12 mouse cellular contexts compared by ENCODE assay signal in the genomic region with DNA sequence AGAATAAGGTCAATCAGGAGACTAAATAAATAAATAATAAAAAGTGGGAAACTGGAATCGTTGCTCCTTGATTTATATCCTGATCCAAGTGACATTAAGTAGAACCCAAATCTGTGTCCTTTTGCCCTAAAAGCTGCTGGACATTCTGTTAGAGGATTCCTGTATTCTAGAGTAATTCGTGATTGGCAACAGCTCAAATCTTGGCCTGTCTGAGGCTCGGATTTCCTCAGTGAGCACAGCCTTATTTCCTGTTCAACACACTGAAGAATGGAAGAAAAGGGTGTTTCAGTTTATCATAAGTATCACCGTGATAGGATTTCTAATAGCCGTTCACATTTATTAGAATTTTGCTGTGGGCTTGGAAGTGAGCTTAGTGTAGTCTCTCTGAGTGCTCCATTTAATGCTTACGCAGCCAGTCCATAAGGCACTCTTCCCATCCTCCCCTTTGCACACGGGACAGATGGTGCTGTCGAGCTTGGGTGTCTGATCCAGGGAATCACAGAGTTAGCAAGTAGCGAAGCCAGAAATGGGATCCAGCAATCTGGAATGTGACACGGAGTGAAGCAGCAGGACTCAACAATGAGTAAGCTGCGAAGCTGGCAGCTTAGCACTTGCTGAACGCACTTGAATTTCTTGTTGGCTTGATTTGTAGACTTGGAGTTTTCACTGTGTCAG. TPM values are rescaled to one million over a fixed set of nuclear protein-coding genes. Genes with fewer than 3 reads are reported as not detected.
DNase-seq lines count a peak whose midpoint lies in the region; ATAC-seq and TF ChIP-seq lines count a peak whose summit lies in the region.
"Had no signal": no experiment of that assay in that cellular context is flagged by ENCODE, and none has a peak within 500 bp of the region (broad histone marks: within the 10 kb centered on the region; RNA-seq: fewer than 3 reads in every experiment).

No protein-coding gene starts in this region.

- H3K27ac ChIP-seq in midbrain, postnatal 0 days (ENCODE audit: low read depth, low read length) = no peak overlapping the region
- H3K27ac ChIP-seq in midbrain, embryonic 15.5 days = no peak overlapping the region
- H3K27ac ChIP-seq in kidney, embryonic 15.5 days = no peak overlapping the region
- H3K27ac ChIP-seq: intestine, embryonic 15.5 days; stomach, embryonic 15.5 days had no signal

- no peaks in the 10 kb centered on the region for H3K9me3 ChIP-seq in midbrain, postnatal 0 days (ENCODE audit: low read length)
- no peaks in the 10 kb centered on the region for H3K9me3 ChIP-seq in midbrain, embryonic 15.5 days
- H3K9me3 ChIP-seq in kidney, embryonic 15.5 days (replicated peaks) = no peaks in the 10 kb centered on the region
- H3K9me3 ChIP-seq: intestine, embryonic 15.5 days; stomach, embryonic 15.5 days had no signal

- no peak for TF ChIP-seq CTCF in midbrain, postnatal 0 days (IDR thresholded peaks at IDR 0.05)

- DNase-seq in midbrain, postnatal 0 days (ENCODE audit: low spot score) = peak; percentile 85
- DNase-seq in left cerebral cortex, adult 8-10 months (ENCODE audit: low spot score in 2 of 2) = peak; percentile 32 to 90
- no peak for DNase-seq in ovary, postnatal 10 days (ENCODE audit: low spot score)
- DNase-seq in gastrocnemius, postnatal 4 days (ENCODE audit: low spot score in 2 of 2) = no peak
- DNase-seq: liver, postnatal 0 days had no signal

- no peak overlapping the region for H3K4me3 ChIP-seq in midbrain, postnatal 0 days (ENCODE audit: low read depth, low read length)
- H3K4me3 ChIP-seq in midbrain, embryonic 15.5 days = no peak overlapping the region
- no peak overlapping the region for H3K4me3 ChIP-seq in kidney, embryonic 15.5 days (replicated peaks)
- H3K4me3 ChIP-seq: intestine, embryonic 15.5 days; stomach, embryonic 15.5 days had no signal

- H3K4me1 ChIP-seq in midbrain, postnatal 0 days (ENCODE audit: insufficient read depth, low read length) = no peaks in the 10 kb centered on the region
- no peaks in the 10 kb centered on the region for H3K4me1 ChIP-seq in midbrain, embryonic 15.5 days
- H3K4me1 ChIP-seq in kidney, embryonic 15.5 days = 0 out of 2 replicates have a peak, but pooled peaks cover 2% of the 10 kb centered on the region
- H3K4me1 ChIP-seq: intestine, embryonic 15.5 days; stomach, embryonic 15.5 days had no signal

- H3K36me3 ChIP-seq in midbrain, postnatal 0 days (ENCODE audit: insufficient read depth, low read length) = no peaks in the 10 kb centered on the region
- H3K36me3 ChIP-seq in midbrain, embryonic 15.5 days (replicated peaks) = no peaks in the 10 kb centered on the region
- H3K36me3 ChIP-seq in kidney, embryonic 15.5 days = no peaks in the 10 kb centered on the region
- H3K36me3 ChIP-seq: G1E; intestine, embryonic 15.5 days; stomach, embryonic 15.5 days had no signal

- 77% methylated on average over 12 of the region's 12 CpGs for WGBS in midbrain, postnatal 0 days
- WGBS in midbrain, embryonic 15.5 days = 87% methylated on average over 12 of the region's 12 CpGs
- 75% methylated on average over 12 of the region's 12 CpGs for WGBS in kidney, embryonic 15.5 days

- no peaks in the 10 kb centered on the region for H3K27me3 ChIP-seq in midbrain, postnatal 0 days (ENCODE audit: insufficient read depth, low read length)
- no peaks in the 10 kb centered on the region for H3K27me3 ChIP-seq in midbrain, embryonic 15.5 days (replicated peaks)
- H3K27me3 ChIP-seq in kidney, embryonic 15.5 days = no peaks in the 10 kb centered on the region
- H3K27me3 ChIP-seq: intestine, embryonic 15.5 days; stomach, embryonic 15.5 days had no signal

- H3K9ac ChIP-seq in midbrain, postnatal 0 days (replicated peaks; ENCODE audit: low read length, poor library complexity, severe bottlenecking) = no peak overlapping the region
- no peak overlapping the region for H3K9ac ChIP-seq in midbrain, embryonic 15.5 days
- H3K9ac ChIP-seq in kidney, embryonic 15.5 days = no peak overlapping the region
- H3K9ac ChIP-seq: intestine, embryonic 15.5 days; liver, postnatal 0 days; stomach, embryonic 15.5 days had no signal

- H3K4me2 ChIP-seq in midbrain, postnatal 0 days (ENCODE audit: low read depth, low read length, poor library complexity, severe bottlenecking) = no peak overlapping the region
- no peak overlapping the region for H3K4me2 ChIP-seq in midbrain, embryonic 15.5 days
- no peak overlapping the region for H3K4me2 ChIP-seq in kidney, embryonic 15.5 days
- H3K4me2 ChIP-seq: intestine, embryonic 15.5 days; stomach, embryonic 15.5 days had no signal

- no peak for ATAC-seq in midbrain, postnatal 0 days (ENCODE audit: low FRiP score)
- ATAC-seq in midbrain, embryonic 15.5 days (replicated peaks) = no peak
- peak; percentile 100 for ATAC-seq in frontal cortex, adult (ENCODE audit: low TSS enrichment)
- ATAC-seq in kidney, embryonic 15.5 days (replicated peaks; ENCODE audit: low FRiP score) = no peak
- ATAC-seq: intestine, embryonic 15.5 days; liver, postnatal 0 days had no signal

RNA-seq across cellular contexts. Expression of a gene that starts 25.0 kb away (rescaled TPM):
- 4.9 and 5.9 TPM in 2 replicates for total RNA-seq in midbrain, postnatal 0 days (2014; rRNA removed)
- 3.0 and 3.2 TPM in 2 replicates for polyA plus RNA-seq in midbrain, postnatal 0 days (2015; fragmentation: Nextera tagmentation; extraction: Ambion mirVana)
- 3.2 and 3.4 TPM in 2 replicates for polyA plus RNA-seq in midbrain, embryonic 15.5 days (2015; fragmentation: Nextera tagmentation; extraction: Ambion mirVana)
- 1 to 10 TPM; 2.0 to 2.5 (median 2.3) TPM for total RNA-seq in left cerebral cortex, adult 8-10 months (2022)
- polyA plus RNA-seq in kidney, embryonic 15.5 days (2015; fragmentation: Nextera tagmentation; extraction: Ambion mirVana) = 2.7 and 3.9 TPM in 2 replicates
- 1 to 10 TPM in 1 of 2 experiments, under 1 TPM in 1; 0.69 to 1.1 TPM for total RNA-seq in gastrocnemius, postnatal 4 days (2021)
- total RNA-seq: monocyte, adult 5-6 weeks had no signal
- polyA plus RNA-seq: G1E; liver, postnatal 0 days had no signal

Comparison
In these comparisons a context has a peak if more than half of its experiments do, and no peak if none do; other contexts are left out.
1. DNase-seq: peak in midbrain, postnatal 0 days (single experiment) and left cerebral cortex, adult 8-10 months (2 of 2); none in ovary, postnatal 10 days (single experiment) and gastrocnemius, postnatal 4 days (0 of 2).